Mouse (Mus musculus) lung, postnatal 0 days (tissue): Measurements from ENCODE around the gene Insr. TPM values are rescaled to one million over a fixed set of nuclear protein-coding genes. Genes with fewer than 3 reads are reported as not detected.

Experiments
- ATAC-seq: fragments of 200-750 bp; cut with Nextera tagmentation; 2 replicates; pipeline ENCODE4 v1.8.0; 2017; ENCODE audit warnings: moderate library complexity
- DNase-seq: peaks from one replicate; pipeline ENCODE4 v3.0.0-alpha.2; 2016; ENCODE audit warnings: low spot score
- H3K27ac ChIP-seq: fragments of 300-500 bp; sonication (generic); 2 replicates; pipeline ENCODE4 v1.5.1; 2014; ENCODE audit warnings: antibody characterized with exemption, mild to moderate bottlenecking, low read length, mixed read lengths
- H3K27me3 ChIP-seq: fragments of 300-500 bp; sonication (generic); replicated peaks from 2 replicates; pipeline ENCODE4 v1.6.1; 2014; ENCODE audit warnings: low read length, mixed read lengths; ENCODE audit not compliant: insufficient read depth
- H3K36me3 ChIP-seq: fragments of 300-500 bp; sonication (generic); 2 replicates; pipeline ENCODE4 v1.6.1; 2014; ENCODE audit warnings: low read length, mixed read lengths; ENCODE audit not compliant: insufficient read depth
- H3K4me1 ChIP-seq: fragments of 300-500 bp; sonication (generic); 2 replicates; pipeline ENCODE4 v1.6.1; 2014; ENCODE audit warnings: antibody characterized with exemption, low read depth, low read length, mixed read lengths; ENCODE audit not compliant: insufficient read depth
- H3K4me2 ChIP-seq: fragments of 300-500 bp; sonication (generic); replicated peaks from 2 replicates; pipeline ENCODE4 v1.6.1; 2014; ENCODE audit warnings: low read depth, mild to moderate bottlenecking, low read length, moderate library complexity, mixed read lengths
- H3K4me3 ChIP-seq: fragments of 300-500 bp; sonication (generic); 2 replicates; pipeline ENCODE4 v1.5.1; 2014; ENCODE audit warnings: low read depth, low read length
- H3K9ac ChIP-seq: fragments of 300-500 bp; sonication (generic); replicated peaks from 2 replicates; pipeline ENCODE4 v1.6.1; 2014; ENCODE audit warnings: low read depth, mild to moderate bottlenecking
- H3K9me3 ChIP-seq: fragments of 300-500 bp; sonication (generic); 2 replicates; pipeline ENCODE4 v1.6.1; 2016; ENCODE audit warnings: low read length, mixed read lengths
- CTCF ChIP-seq: IDR thresholded peaks from 2 replicates; pipeline ENCODE4 v1.5.1; 2016; ENCODE audit warnings: antibody characterized with exemption, mild to moderate bottlenecking
- EP300 ChIP-seq: IDR thresholded peaks from 2 replicates; pipeline ENCODE4 v1.6.1; 2016; ENCODE audit warnings: antibody characterized with exemption, mild to moderate bottlenecking, control low read depth
- WGBS: fragments of 180-500 bp; shearing (Covaris S2); extraction: QIAGEN DNeasy Blood & Tissue Kit; methylation state at CpG from one replicate; pipeline ENCODE4 v1.1.7; 2014; 5-methylcytosine and 5-hydroxymethylcytosine counted together
- polyA plus RNA-seq: library from polyadenylated mRNA; unstranded; fragments of >200 nt; fragmentation: Nextera tagmentation; extraction: Ambion mirVana; gene quantifications from 2 replicates; pipeline ENCODE4 v1.2.1, GENCODE M21; 2015

Insr gene
- polyA plus RNA-seq, 1 experiment from 2014 or later = 27.1 TPM

- 70% methylated on average over 1 of the region's 1 CpGs for WGBS
- Histone ChIP-seq H3K4me2 (no peak overlapping the region), H3K4me1 (0 out of 2 replicates have a peak, but pooled peaks cover 3% of the 10 kb centered on the region), H3K27me3 (no peaks in the 10 kb centered on the region), H3K27ac (no peak overlapping the region), H3K9ac (no peak overlapping the region), H3K9me3 (no peaks in the 10 kb centered on the region), H3K36me3 (0 out of 2 replicates have a peak, but pooled peaks cover 11% of the 10 kb centered on the region), H3K4me3 (no peak overlapping the region)
- ATAC-seq = no peak
- TF ChIP-seq CTCF (no peak), EP300 (no peak)
- no peak for DNase-seq
Observed at GRCm38 (mm10) chr8:3255321-3255720, 24.1 kb downstream of the Insr start.

GRCm38 (mm10) chr8:3253179-3253578 lies 26.2 kb downstream of the Insr start:
- no peak overlapping the region for H3K27ac ChIP-seq
- no peak overlapping the region for H3K4me2 ChIP-seq
- no peaks in the 10 kb centered on the region for H3K27me3 ChIP-seq
- WGBS = 54% methylated on average over 4 of the region's 4 CpGs
- ATAC-seq (no peak), DNase-seq (no peak)
- 0 out of 2 replicates have a peak, but pooled peaks cover 4% of the 10 kb centered on the region for H3K36me3 ChIP-seq
- H3K4me1 ChIP-seq = 0 out of 2 replicates have a peak, but pooled peaks cover 3% of the 10 kb centered on the region
- no peak for TF ChIP-seq CTCF
- no peak for TF ChIP-seq EP300
- no peak overlapping the region for H3K9ac ChIP-seq
- no peak overlapping the region for H3K4me3 ChIP-seq
- no peaks in the 10 kb centered on the region for H3K9me3 ChIP-seq

- Histone ChIP-seq H3K4me3 (no peak overlapping the region), H3K4me1 (0 out of 2 replicates have a peak, but pooled peaks cover 3% of the 10 kb centered on the region), H3K27me3 (no peaks in the 10 kb centered on the region), H3K9ac (no peak overlapping the region), H3K27ac (0 out of 2 replicates have a peak overlapping the region, but pooled peaks have one; percentile 15), H3K36me3 (0 out of 2 replicates have a peak, but pooled peaks cover 3% of the 10 kb centered on the region), H3K9me3 (no peaks in the 10 kb centered on the region), H3K4me2 (no peak overlapping the region)
- TF ChIP-seq EP300 (peak; percentile 50), CTCF (0 out of 2 replicates have a peak, but pooled peaks have one; percentile 11)
- DNase-seq = peak; percentile 74
- 65% methylated on average over 6 of the region's 6 CpGs for WGBS
- peak; percentile 77 for ATAC-seq
Observed at GRCm38 (mm10) chr8:3252665-3253064, 26.8 kb downstream of the Insr start.

GRCm38 (mm10) chr8:3251101-3251500 lies 28.3 kb downstream of the Insr start:
- Histone ChIP-seq H3K27me3 (no peaks in the 10 kb centered on the region), H3K9me3 (no peaks in the 10 kb centered on the region), H3K27ac (no peak overlapping the region), H3K9ac (no peak overlapping the region), H3K4me3 (no peak overlapping the region), H3K4me2 (no peak overlapping the region), H3K36me3 (0 out of 2 replicates have a peak, but pooled peaks cover under 1% of the 10 kb centered on the region), H3K4me1 (0 out of 2 replicates have a peak, but pooled peaks cover 3% of the 10 kb centered on the region)
- peak; percentile 44 for DNase-seq
- no peak for ATAC-seq
- TF ChIP-seq CTCF (no peak), EP300 (no peak)
- 93% methylated on average over 3 of the region's 3 CpGs for WGBS

- no peak for DNase-seq
- TF ChIP-seq EP300 = no peak
- TF ChIP-seq CTCF = no peak
- H3K4me2 ChIP-seq = no peak overlapping the region
- 0 out of 2 replicates have a peak, but pooled peaks cover 5% of the 10 kb centered on the region for H3K36me3 ChIP-seq
- H3K27me3 ChIP-seq = no peaks in the 10 kb centered on the region
- WGBS = 48% methylated on average over 2 of the region's 2 CpGs
- H3K9me3 ChIP-seq = no peaks in the 10 kb centered on the region
- H3K4me3 ChIP-seq = no peak overlapping the region
- 0 out of 2 replicates have a peak, but pooled peaks cover 3% of the 10 kb centered on the region for H3K4me1 ChIP-seq
- no peak overlapping the region for H3K9ac ChIP-seq
- ATAC-seq = no peak
- no peak overlapping the region for H3K27ac ChIP-seq
Observed at GRCm38 (mm10) chr8:3249886-3250285, 29.5 kb downstream of the Insr start.

GRCm38 (mm10) chr8:3248704-3249103 lies 30.7 kb downstream of the Insr start:
- Histone ChIP-seq H3K4me1 (0 out of 2 replicates have a peak, but pooled peaks cover 3% of the 10 kb centered on the region), H3K27me3 (no peaks in the 10 kb centered on the region), H3K4me2 (no peak overlapping the region), H3K4me3 (no peak overlapping the region), H3K9ac (no peak overlapping the region), H3K9me3 (no peaks in the 10 kb centered on the region), H3K36me3 (0 out of 2 replicates have a peak, but pooled peaks cover 5% of the 10 kb centered on the region), H3K27ac (no peak overlapping the region)
- no peak for DNase-seq
- WGBS = 84% methylated on average over 5 of the region's 5 CpGs
- TF ChIP-seq CTCF (no peak), EP300 (no peak)
- no peak for ATAC-seq
